In the genomic region with DNA sequence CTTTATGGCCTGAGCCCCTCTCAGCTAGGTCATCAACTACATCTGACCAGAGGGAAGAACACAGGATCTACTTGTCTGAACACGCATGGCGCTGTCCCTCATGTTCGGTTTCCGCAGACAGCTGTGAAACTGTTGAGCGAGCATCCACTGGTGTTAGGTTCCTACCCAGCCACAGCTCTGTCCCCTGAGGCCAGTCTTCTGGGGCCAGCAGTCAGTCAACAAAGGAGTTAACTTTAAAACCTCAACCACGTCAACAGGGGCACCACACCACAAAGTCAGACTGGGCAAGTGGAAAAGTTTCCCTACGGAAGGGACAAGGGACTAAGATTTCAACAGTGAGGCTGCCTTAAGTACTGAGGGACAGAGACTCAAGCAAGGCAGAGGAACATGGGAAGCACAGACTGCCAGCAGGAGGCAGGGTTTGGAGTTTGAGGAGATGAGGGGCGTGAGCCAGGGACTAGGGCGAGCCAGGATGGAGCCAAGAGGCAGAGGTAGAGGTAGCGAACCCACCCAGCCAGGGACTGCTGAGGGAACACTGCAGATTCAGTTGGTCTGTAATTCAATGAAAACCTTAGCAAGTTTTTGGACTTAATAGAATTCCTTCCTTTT, we compare ENCODE assay signal across 12 mouse cellular contexts. TPM values are rescaled to one million over a fixed set of nuclear protein-coding genes. Genes with fewer than 3 reads are reported as not detected.
DNase-seq lines count a peak whose midpoint lies in the region; ATAC-seq and TF ChIP-seq lines count a peak whose summit lies in the region.
"Had no signal": no experiment of that assay in that cellular context is flagged by ENCODE, and none has a peak within 500 bp of the region (broad histone marks: within the 10 kb centered on the region; RNA-seq: fewer than 3 reads in every experiment).

No protein-coding gene starts in this region.

- H3K27me3 ChIP-seq in forebrain, postnatal 0 days (ENCODE audit: insufficient read depth, low read length): no peaks in the 10 kb centered on the region
- no peaks in the 10 kb centered on the region for H3K27me3 ChIP-seq in forebrain, embryonic 13.5 days
- no peaks in the 10 kb centered on the region for H3K27me3 ChIP-seq in CH12.LX (replicated peaks)
- H3K27me3 ChIP-seq in embryonic facial prominence, embryonic 15.5 days: no peaks in the 10 kb centered on the region
- no peaks in the 10 kb centered on the region for H3K27me3 ChIP-seq in midbrain, embryonic 16.5 days (ENCODE audit: control insufficient read depth, insufficient read depth, low read depth, low read length)
- H3K27me3 ChIP-seq: midbrain, embryonic 13.5 days had no signal

- H3K9ac ChIP-seq in forebrain, postnatal 0 days: no peak overlapping the region
- H3K9ac ChIP-seq in forebrain, embryonic 13.5 days: no peak overlapping the region
- peak overlapping the region; percentile 15 for H3K9ac ChIP-seq in CH12.LX (ENCODE audit: insufficient read depth, low read depth)
- no peak overlapping the region for H3K9ac ChIP-seq in embryonic facial prominence, embryonic 15.5 days
- H3K9ac ChIP-seq in midbrain, embryonic 16.5 days (ENCODE audit: low read depth, low read length): no peak overlapping the region
- H3K9ac ChIP-seq: midbrain, embryonic 13.5 days had no signal

- 77% methylated on average over 10 of the region's 10 CpGs for WGBS in forebrain, postnatal 0 days
- WGBS in forebrain, embryonic 13.5 days: 79% methylated on average over 10 of the region's 10 CpGs
- WGBS in embryonic facial prominence, embryonic 15.5 days: 52% methylated on average over 10 of the region's 10 CpGs
- WGBS in midbrain, embryonic 16.5 days: 78% methylated on average over 10 of the region's 10 CpGs

- in situ Hi-C loops in CH12.LX (cut with MboI; ENCODE audit: low pct_ligation_motif_present, low pct_unique_long_range_greater_than_20kb, low sequenced_read_pairs): no loop called here

- peaks cover 4% of the 10 kb centered on the region; the same call in 1 of the 2 replicates for H3K4me1 ChIP-seq in forebrain, postnatal 0 days (ENCODE audit: insufficient read depth)
- H3K4me1 ChIP-seq in forebrain, embryonic 13.5 days: peaks cover 55% of the 10 kb centered on the region
- peaks cover 43 to 80% of the 10 kb centered on the region in 2 experiments for H3K4me1 ChIP-seq in CH12.LX (ENCODE audit: control insufficient read depth in 1 of 2, insufficient read depth in 2 of 2)
- H3K4me1 ChIP-seq in embryonic facial prominence, embryonic 15.5 days: peaks cover 75% of the 10 kb centered on the region
- peaks cover 35% of the 10 kb centered on the region for H3K4me1 ChIP-seq in midbrain, embryonic 16.5 days (ENCODE audit: control insufficient read depth, insufficient read depth, low read length)

- peak; percentile 42 for TF ChIP-seq CTCF in forebrain, postnatal 0 days (IDR thresholded peaks at IDR 0.05; ENCODE audit: low read depth)
- TF ChIP-seq CTCF in layer of hippocampus, adult 2 months (conservative IDR thresholded peaks at IDR 0.05): peak; percentile 51
- TF ChIP-seq CTCF in CH12.LX (conservative IDR thresholded peaks at IDR 0.05 in 1 of 2, IDR thresholded peaks at IDR 0.05 in 1 of 2; ENCODE audit: low read depth in 2 of 2, low read length in 2 of 2): no peak

- DNase-seq in forebrain, postnatal 0 days: no peak
- no peak for DNase-seq in layer of hippocampus, adult 2 months (ENCODE audit: low spot score in 2 of 2)
- no peak for DNase-seq in layer of hippocampus, postnatal 10 days (ENCODE audit: low spot score in 2 of 2)
- DNase-seq in CH12.LX (ENCODE audit: extremely low read depth): no peak
- no peak for DNase-seq in left cerebral cortex, postnatal 36 days (ENCODE audit: low spot score in 2 of 2)

- H3K4me3 ChIP-seq in forebrain, postnatal 0 days (ENCODE audit: low read depth, low read length): no peak overlapping the region
- H3K4me3 ChIP-seq in forebrain, embryonic 13.5 days: no peak overlapping the region
- H3K4me3 ChIP-seq in layer of hippocampus, adult 2 months: no peak overlapping the region
- no peak overlapping the region for H3K4me3 ChIP-seq in CH12.LX (replicated peaks in 1 of 3; ENCODE audit: low read depth in 2 of 3, low read length in 2 of 3, poor library complexity in 1 of 3)
- no peak overlapping the region for H3K4me3 ChIP-seq in embryonic facial prominence, embryonic 15.5 days (replicated peaks)
- no peak overlapping the region for H3K4me3 ChIP-seq in midbrain, embryonic 16.5 days (ENCODE audit: low read depth, low read length)
- H3K4me3 ChIP-seq: heart, embryonic 10.5 days; midbrain, embryonic 13.5 days had no signal

- no peak for TF ChIP-seq POLR2A in CH12.LX (IDR thresholded peaks at IDR 0.05; ENCODE audit: low read depth, low read length)

- H3K79me2 ChIP-seq in CH12.LX (replicated peaks; ENCODE audit: control insufficient read depth, extremely low read depth, insufficient read depth, poor library complexity, severe bottlenecking): peaks cover 86% of the 10 kb centered on the region

- ATAC-seq in forebrain, postnatal 0 days: no peak
- ATAC-seq in forebrain, embryonic 13.5 days: no peak
- ATAC-seq in embryonic facial prominence, embryonic 15.5 days (ENCODE audit: insufficient number of reproducible peaks, low FRiP score, low TSS enrichment, low read depth): 0 out of 2 replicates have a peak, but pooled peaks have one; percentile 17
- ATAC-seq in midbrain, embryonic 16.5 days: no peak
- ATAC-seq: forebrain, embryonic 16.5 days; inflammation-experienced regulatory T-cells, adult 6 months; midbrain, embryonic 13.5 days had no signal

- H3K36me3 ChIP-seq in forebrain, postnatal 0 days (ENCODE audit: insufficient read depth): no peaks in the 10 kb centered on the region
- H3K36me3 ChIP-seq in forebrain, embryonic 13.5 days (ENCODE audit: poor library complexity, severe bottlenecking): no peaks in the 10 kb centered on the region
- peaks cover 0 to 29% of the 10 kb centered on the region in 2 experiments for H3K36me3 ChIP-seq in CH12.LX (replicated peaks in 1 of 2; ENCODE audit: control insufficient read depth in 1 of 2, insufficient read depth in 1 of 2, low read length in 1 of 2)
- no peaks in the 10 kb centered on the region for H3K36me3 ChIP-seq in embryonic facial prominence, embryonic 15.5 days
- no peaks in the 10 kb centered on the region for H3K36me3 ChIP-seq in midbrain, embryonic 16.5 days (ENCODE audit: control insufficient read depth, insufficient read depth, low read length)
- H3K36me3 ChIP-seq: heart, embryonic 10.5 days; midbrain, embryonic 13.5 days had no signal

- intact Hi-C loops in left cerebral cortex, postnatal 36 days (cut with DNase I): no loop called here

- 0 out of 2 replicates have a peak, but pooled peaks have one; percentile 28 for TF ChIP-seq EP300 in CH12.LX (IDR thresholded peaks at IDR 0.05; ENCODE audit: low read length)

- no peaks in the 10 kb centered on the region for H3K9me3 ChIP-seq in forebrain, postnatal 0 days (ENCODE audit: low read length)
- no peaks in the 10 kb centered on the region for H3K9me3 ChIP-seq in forebrain, embryonic 13.5 days (replicated peaks)
- H3K9me3 ChIP-seq in CH12.LX (replicated peaks; ENCODE audit: low read length): no peaks in the 10 kb centered on the region
- no peaks in the 10 kb centered on the region for H3K9me3 ChIP-seq in embryonic facial prominence, embryonic 15.5 days (replicated peaks)
- no peaks in the 10 kb centered on the region for H3K9me3 ChIP-seq in midbrain, embryonic 16.5 days (replicated peaks; ENCODE audit: control insufficient read depth, low read length, poor library complexity, severe bottlenecking)
- H3K9me3 ChIP-seq: heart, embryonic 10.5 days; midbrain, embryonic 13.5 days had no signal

- dilution Hi-C loops in CH12.LX (cut with MboI; ENCODE audit: extremely low pct_ligation_motif_present, extremely low pct_unique_long_range_greater_than_20kb, low sequenced_read_pairs): no loop called here

- H3K27ac ChIP-seq in forebrain, postnatal 0 days (ENCODE audit: low read depth, low read length): no peak overlapping the region
- H3K27ac ChIP-seq in forebrain, embryonic 13.5 days: no peak overlapping the region
- H3K27ac ChIP-seq in layer of hippocampus, adult 2 months: peak overlapping the region; percentile 14; the same call in 1 of the 2 replicates
- peak overlapping the region; percentile 79 for H3K27ac ChIP-seq in CH12.LX (ENCODE audit: insufficient read depth, low read depth)
- no peak overlapping the region for H3K27ac ChIP-seq in embryonic facial prominence, embryonic 15.5 days (replicated peaks)
- H3K27ac ChIP-seq in midbrain, embryonic 16.5 days (ENCODE audit: low read length): no peak overlapping the region
- H3K27ac ChIP-seq: heart, embryonic 10.5 days; midbrain, embryonic 13.5 days had no signal

- no peak overlapping the region for H3K4me2 ChIP-seq in forebrain, postnatal 0 days (ENCODE audit: low read depth)
- H3K4me2 ChIP-seq in forebrain, embryonic 13.5 days: no peak overlapping the region
- peak overlapping the region; percentile 53 for H3K4me2 ChIP-seq in CH12.LX (ENCODE audit: insufficient read depth, low read depth, poor library complexity, severe bottlenecking)
- no peak overlapping the region for H3K4me2 ChIP-seq in embryonic facial prominence, embryonic 15.5 days (replicated peaks)
- no peak overlapping the region for H3K4me2 ChIP-seq in midbrain, embryonic 16.5 days (ENCODE audit: low read length)
- H3K4me2 ChIP-seq: midbrain, embryonic 13.5 days had no signal

- TF ChIP-seq RAD21 in CH12.LX (IDR thresholded peaks at IDR 0.05; ENCODE audit: low read depth, low read length): no peak

TF ChIP-seq in CH12.LX, 34 proteins besides CTCF, POLR2A, EP300 and RAD21 (continues in another document):
- TF ChIP-seq TBP (conservative IDR thresholded peaks at IDR 0.05; ENCODE audit: low read depth, low read length): no peak
- no peak for TF ChIP-seq ZMIZ1 (IDR thresholded peaks at IDR 0.05; ENCODE audit: low read depth, low read length)
- no peak for TF ChIP-seq JUN (IDR thresholded peaks at IDR 0.05; ENCODE audit: insufficient read depth, low read depth, low read length)
- TF ChIP-seq RCOR1 (conservative IDR thresholded peaks at IDR 0.05; ENCODE audit: low read depth, low read length): no peak
- TF ChIP-seq IRF4 (IDR thresholded peaks at IDR 0.05; ENCODE audit: low read depth, low read length): peak; percentile 69
- no peak for TF ChIP-seq HCFC1 (IDR thresholded peaks at IDR 0.05; ENCODE audit: low read depth, low read length)

RNA-seq across cellular contexts. Expression of a gene that starts 7.0 kb away (rescaled TPM):
- total RNA-seq in forebrain, postnatal 0 days (2014; rRNA removed): 14.3 and 18.9 TPM in 2 replicates
- 4.0 and 7.0 TPM in 2 replicates for polyA plus RNA-seq in forebrain, postnatal 0 days (2015; fragmentation: Nextera tagmentation; extraction: Ambion mirVana)
- 11.1 and 11.8 TPM in 2 replicates for polyA plus RNA-seq in forebrain, embryonic 13.5 days (2015; fragmentation: Nextera tagmentation; extraction: Ambion mirVana)
- total RNA-seq in layer of hippocampus, adult 2 months (2021): 10 to 100 TPM in 1 of 2 experiments, 1 to 10 TPM in 1; 9.4 to 11.2 TPM
- 10 to 100 TPM; 21.2 to 25.6 TPM for total RNA-seq in layer of hippocampus, postnatal 10 days (2021)
- total RNA-seq in CH12.LX (2012; rRNA removed): 37.9 and 48.7 TPM in 2 replicates
- total RNA-seq in CH12.LX (2014; rRNA removed): 7.7 and 10.7 TPM in 2 replicates
- 13.4 and 14.7 TPM in 2 replicates for polyA plus RNA-seq in CH12.LX (2012; ENCODE audit: insufficient read length, low read depth)
- polyA plus RNA-seq in embryonic facial prominence, embryonic 15.5 days (2015; fragmentation: Nextera tagmentation; extraction: Ambion mirVana): 16.3 and 18.0 TPM in 2 replicates
- 10 to 100 TPM in 1 of 2 experiments, 1 to 10 TPM in 1; 8.3 to 13.1 TPM for total RNA-seq in left cerebral cortex, postnatal 36 days (2021)
- polyA plus RNA-seq in midbrain, embryonic 16.5 days (2015; fragmentation: Nextera tagmentation; extraction: Ambion mirVana): 10.5 and 12.4 TPM in 2 replicates

Comparison
In these comparisons a context has a peak if more than half of its experiments do, and no peak if none do; other contexts are left out.
1. H3K27ac ChIP-seq: peak in layer of hippocampus, adult 2 months (single experiment) and CH12.LX (single experiment); none in forebrain, postnatal 0 days (single experiment), forebrain, embryonic 13.5 days (single experiment), embryonic facial prominence, embryonic 15.5 days (single experiment) and midbrain, embryonic 16.5 days (single experiment).
2. CTCF ChIP-seq: peak in forebrain, postnatal 0 days (single experiment) and layer of hippocampus, adult 2 months (single experiment); none in CH12.LX (0 of 2).